Mouse (Mus musculus): ENCODE data around the gene Kcnab2.

DNA sequence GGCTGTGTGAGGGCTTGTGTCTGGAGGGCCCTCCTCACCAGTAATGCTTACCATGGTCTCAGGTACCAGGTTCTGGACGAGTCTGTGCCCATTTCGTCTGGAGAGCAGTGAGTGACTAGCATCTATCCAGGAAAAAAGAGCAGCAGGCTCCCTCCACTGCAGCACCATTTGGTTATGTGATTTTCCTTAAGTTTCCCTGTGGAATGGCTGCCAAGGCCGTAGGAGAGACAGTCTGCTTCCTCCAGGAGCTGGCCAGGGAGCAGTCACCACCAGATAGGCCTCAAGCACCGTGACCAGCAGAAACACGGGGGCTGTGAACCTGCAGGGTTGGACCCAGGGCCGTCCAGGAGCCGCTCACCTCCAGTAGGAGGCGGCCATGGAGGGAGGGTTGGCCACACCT lies 2.8 kb upstream of the Kcnab2 start:
- TF ChIP-seq CTCF (IDR thresholded peaks at IDR 0.05; ENCODE audit: borderline replicate concordance, insufficient read depth, low read depth, low read length), result no peak
- TF ChIP-seq POLR2A (IDR thresholded peaks at IDR 0.05; ENCODE audit: borderline replicate concordance, insufficient read depth, low read length), result no peak
